Mouse (Mus musculus) heart, embryonic 14.5 days (tissue): ENCODE results near the gene Rnf38. TPM values are rescaled to one million over a fixed set of nuclear protein-coding genes. Genes with fewer than 3 reads are reported as not detected.

Experiments used
- ATAC-seq: fragments of 200-750 bp; cut with Nextera tagmentation; 2 replicates; pipeline ENCODE4 v1.8.0; 2017; ENCODE audit warnings: low read depth, moderate TSS enrichment; ENCODE audit not compliant: insufficient number of reproducible peaks, insufficient read depth, low FRiP score
- H3K27ac ChIP-seq, 2 experiments: fragments of 200-500 bp in 1 of 2; fragments of 300-500 bp in 1 of 2; sonication (generic) in 1 of 2; replicated peaks in 1 of 2; 2 replicates each; pipeline ENCODE4 v1.5.1; 2012 to 2014; ENCODE audit warnings: low read depth in 2 of 2, low read length in 2 of 2, control low read depth in 1 of 2, mild to moderate bottlenecking in 1 of 2, mixed read lengths in 1 of 2; ENCODE audit not compliant: control insufficient read depth in 1 of 2, insufficient read depth in 1 of 2
- H3K27me3 ChIP-seq: fragments of 300-500 bp; sonication (generic); 2 replicates; pipeline ENCODE4 v1.6.1; 2014; ENCODE audit warnings: mild to moderate bottlenecking, low read length, control low read depth; ENCODE audit not compliant: control insufficient read depth, insufficient read depth
- H3K36me3 ChIP-seq: fragments of 300-500 bp; sonication (generic); 2 replicates; pipeline ENCODE4 v1.6.1; 2014; ENCODE audit warnings: mild to moderate bottlenecking, control low read depth, low read length, mixed read lengths; ENCODE audit not compliant: control insufficient read depth, insufficient read depth
- H3K4me1 ChIP-seq, 2 experiments: fragments of 200-500 bp in 1 of 2; fragments of 300-500 bp in 1 of 2; sonication (generic) in 1 of 2; 2 replicates each; pipeline ENCODE4 v1.6.1; 2012 to 2014; ENCODE audit warnings: low read length in 2 of 2, control low read depth in 1 of 2, mixed read lengths in 1 of 2; ENCODE audit not compliant: control insufficient read depth in 2 of 2, insufficient read depth in 2 of 2
- H3K4me2 ChIP-seq: fragments of 300-500 bp; sonication (generic); 2 replicates; pipeline ENCODE4 v1.6.1; 2014; ENCODE audit warnings: mild to moderate bottlenecking, low read length
- H3K4me3 ChIP-seq, 2 experiments: fragments of 200-500 bp in 1 of 2; fragments of 300-500 bp in 1 of 2; sonication (generic) in 1 of 2; 2 replicates each; pipeline ENCODE4 v1.5.1; 2012 to 2014; ENCODE audit warnings: low read length in 2 of 2, mild to moderate bottlenecking in 2 of 2, control low read depth in 1 of 2, low read depth in 1 of 2, moderate library complexity in 1 of 2; ENCODE audit not compliant: control insufficient read depth in 1 of 2, insufficient read depth in 1 of 2
- H3K9ac ChIP-seq: fragments of 300-500 bp; sonication (generic); 2 replicates; pipeline ENCODE4 v1.6.1; 2014; ENCODE audit warnings: mild to moderate bottlenecking, low read length
- H3K9me3 ChIP-seq: fragments of 300-500 bp; sonication (generic); 2 replicates; pipeline ENCODE4 v1.6.1; 2016; ENCODE audit warnings: low read length, control low read depth; ENCODE audit not compliant: control insufficient read depth
- WGBS: fragments of 180-500 bp; shearing (Covaris S2); extraction: QIAGEN DNeasy Blood & Tissue Kit; methylation state at CpG from one replicate; pipeline ENCODE4 v1.1.7; 2014; 5-methylcytosine and 5-hydroxymethylcytosine counted together
- polyA plus RNA-seq: library from polyadenylated mRNA; unstranded; fragments of >200 nt; fragmentation: Nextera tagmentation; extraction: Ambion mirVana; gene quantifications from 2 replicates; pipeline ENCODE4 v1.2.1, GENCODE M21; 2014

Rnf38 gene
- polyA plus RNA-seq, 1 experiment from 2014 or later, result 24.3 TPM

GRCm38 (mm10) chr4:44241638-44242037 lies 8.0 kb upstream of the Rnf38 start:
- H3K4me3 ChIP-seq, result no peak overlapping the region
- H3K4me2 ChIP-seq, result no peak overlapping the region
- no peak for ATAC-seq
- no peaks in the 10 kb centered on the region for H3K9me3 ChIP-seq
- no peaks in the 10 kb centered on the region for H3K4me1 ChIP-seq
- no peak overlapping the region for H3K27ac ChIP-seq
- H3K27me3 ChIP-seq, result no peaks in the 10 kb centered on the region
- H3K9ac ChIP-seq, result no peak overlapping the region
- WGBS, result 46% methylated on average over 4 of the region's 4 CpGs
- no peaks in the 10 kb centered on the region for H3K36me3 ChIP-seq

- H3K9me3 ChIP-seq, result no peaks in the 10 kb centered on the region
- H3K9ac ChIP-seq, result no peak overlapping the region
- WGBS, result 84% methylated on average over 2 of the region's 2 CpGs
- no peaks in the 10 kb centered on the region for H3K36me3 ChIP-seq
- H3K27me3 ChIP-seq, result no peaks in the 10 kb centered on the region
- ATAC-seq, result no peak
- H3K4me2 ChIP-seq, result no peak overlapping the region
- no peak overlapping the region for H3K27ac ChIP-seq
- no peak overlapping the region for H3K4me3 ChIP-seq
- peaks cover 0 to 20% of the 10 kb centered on the region in 2 experiments; a peak in 3 of 4 replicates for H3K4me1 ChIP-seq
Measured at GRCm38 (mm10) chr4:44235946-44236345, 2.4 kb upstream of the Rnf38 start.

- under 1% methylated on average over 36 of the region's 62 CpGs for WGBS
- ATAC-seq, result peak; percentile 98
- Histone ChIP-seq H3K27ac (peak overlapping the region; percentile 91 to 94), H3K4me1 (peaks cover 0 to 20% of the 10 kb centered on the region in 2 experiments; a peak in 3 of 4 replicates), H3K9me3 (no peaks in the 10 kb centered on the region), H3K4me2 (peak overlapping the region; percentile 91), H3K4me3 (peak overlapping the region; percentile 91 to 97), H3K36me3 (no peaks in the 10 kb centered on the region), H3K9ac (peak overlapping the region; percentile 86), H3K27me3 (no peaks in the 10 kb centered on the region)
Measured at GRCm38 (mm10) chr4:44234004-44234866, 646 bp upstream of the Rnf38 start.

GRCm38 (mm10) chr4:44232771-44233712 lies 547 bp downstream of the Rnf38 start:
- peak overlapping the region; percentile 86 for H3K9ac ChIP-seq
- ATAC-seq, result peak; percentile 39

GRCm38 (mm10) chr4:44225128-44225527 lies 8.5 kb downstream of the Rnf38 start:
- WGBS, result 92% methylated on average over 10 of the region's 10 CpGs
- H3K36me3 ChIP-seq, result no peaks in the 10 kb centered on the region

More at GRCm38 (mm10) chr4:44232771-44233712, 547 bp downstream of the Rnf38 start:
- H3K27me3 ChIP-seq, result no peaks in the 10 kb centered on the region
- H3K9me3 ChIP-seq, result no peaks in the 10 kb centered on the region
- peak overlapping the region; percentile 91 for H3K4me2 ChIP-seq
- WGBS, result 1% methylated on average over 32 of the region's 68 CpGs
- peak overlapping the region; percentile 77 to 91 for H3K27ac ChIP-seq
- no peaks in the 10 kb centered on the region for H3K36me3 ChIP-seq
- H3K4me3 ChIP-seq, result peak overlapping the region; percentile 91 to 97
- H3K4me1 ChIP-seq, result peaks cover 0 to 20% of the 10 kb centered on the region in 2 experiments; a peak in 3 of 4 replicates

GRCm38 (mm10) chr4:44224141-44224540 lies 9.4 kb downstream of the Rnf38 start:
- Histone ChIP-seq H3K36me3 (no peaks in the 10 kb centered on the region), H3K27me3 (no peaks in the 10 kb centered on the region), H3K27ac (no peak overlapping the region), H3K4me3 (no peak overlapping the region), H3K9ac (no peak overlapping the region), H3K4me2 (no peak overlapping the region), H3K9me3 (no peaks in the 10 kb centered on the region), H3K4me1 (no peaks in the 10 kb centered on the region; a peak in 1 of 4 replicates)
- 36% methylated on average over 9 of the region's 9 CpGs for WGBS
- ATAC-seq, result no peak

More at GRCm38 (mm10) chr4:44225128-44225527, 8.5 kb downstream of the Rnf38 start:
- Histone ChIP-seq H3K4me2 (no peak overlapping the region), H3K9me3 (no peaks in the 10 kb centered on the region), H3K27ac (no peak overlapping the region), H3K9ac (no peak overlapping the region), H3K27me3 (no peaks in the 10 kb centered on the region), H3K4me3 (no peak overlapping the region), H3K4me1 (no peaks in the 10 kb centered on the region; a peak in 1 of 4 replicates)
- ATAC-seq, result no peak

GRCm38 (mm10) chr4:44223444-44223843 lies 10.1 kb downstream of the Rnf38 start:
- ATAC-seq, result no peak
- Histone ChIP-seq H3K36me3 (no peaks in the 10 kb centered on the region), H3K4me2 (no peak overlapping the region), H3K27ac (no peak overlapping the region), H3K9me3 (no peaks in the 10 kb centered on the region), H3K4me1 (no peaks in the 10 kb centered on the region; a peak in 1 of 4 replicates), H3K27me3 (no peaks in the 10 kb centered on the region), H3K9ac (no peak overlapping the region), H3K4me3 (no peak overlapping the region)
- 69% methylated on average over 4 of the region's 4 CpGs for WGBS
